Mouse (Mus musculus) ovary, postnatal 10 days (tissue): ENCODE results near the gene Mynn.
"Not testable (repeated sequence)": the region's sequence is repeated elsewhere in the genome, so short reads cannot be mapped to it uniquely, and the experiment has no call there.

ENCODE experiments used
- DNase-seq: peaks from one replicate; pipeline ENCODE4 v3.0.0; 2022; ENCODE audit warnings: low spot score

Mynn gene

DNA sequence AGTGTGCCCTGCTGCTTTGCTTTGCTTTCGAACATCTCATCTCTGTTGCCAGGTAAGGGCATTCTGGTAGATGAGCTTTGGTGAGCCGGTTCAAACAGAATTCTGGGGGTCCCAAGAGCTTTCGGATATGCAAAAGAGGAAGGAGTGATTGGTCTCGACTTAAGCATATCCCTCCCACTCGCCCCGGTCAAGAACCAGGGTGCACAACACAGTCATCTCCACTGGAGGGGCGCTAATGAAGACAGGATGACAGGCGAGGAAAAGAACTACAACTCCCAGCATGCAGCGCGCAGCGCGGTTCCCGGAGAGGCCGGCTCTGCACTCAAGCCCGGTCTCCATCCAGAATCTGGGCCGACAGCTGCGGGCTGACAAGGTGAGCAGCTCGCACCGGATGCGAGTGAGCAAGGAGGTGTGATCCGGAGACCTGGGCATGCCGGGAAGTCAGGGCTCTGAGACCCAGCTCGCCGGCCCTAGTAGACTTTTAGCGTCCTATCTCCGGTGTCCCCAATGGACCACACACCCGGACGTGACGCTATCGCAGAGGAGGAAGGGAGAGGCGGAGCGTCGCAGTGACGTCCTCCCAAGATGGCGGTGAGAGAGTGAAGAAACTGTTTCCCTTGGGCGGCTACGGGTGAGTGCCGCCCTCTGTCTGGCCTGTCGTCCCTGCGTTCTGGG lies at the start of gene Mynn:
TSS of gene Mynn (plus strand) at position 1 of the 675 bp plus-strand sequence.
- DNase-seq: peak; percentile 90

DNA sequence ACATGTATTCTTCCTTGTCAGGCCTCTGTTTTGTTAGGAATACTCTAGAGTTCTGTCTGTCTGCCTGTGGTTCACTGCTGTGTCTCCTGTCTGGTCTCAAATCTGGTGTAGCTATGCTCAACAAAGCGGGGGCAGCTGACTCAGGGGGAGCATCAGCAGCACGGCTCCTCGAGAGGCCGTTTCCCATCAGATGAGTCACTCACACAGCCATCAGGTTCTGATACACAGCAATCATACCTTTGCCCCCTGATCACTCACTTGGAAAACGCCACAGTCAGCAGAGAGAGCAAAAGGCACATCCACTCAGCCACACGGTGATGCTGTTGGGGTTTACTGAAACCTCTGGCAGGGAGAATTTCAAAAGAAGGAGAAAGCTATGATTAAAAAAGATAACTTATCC lies 48.1 kb upstream of the Mynn start:
- DNase-seq: no peak

DNA sequence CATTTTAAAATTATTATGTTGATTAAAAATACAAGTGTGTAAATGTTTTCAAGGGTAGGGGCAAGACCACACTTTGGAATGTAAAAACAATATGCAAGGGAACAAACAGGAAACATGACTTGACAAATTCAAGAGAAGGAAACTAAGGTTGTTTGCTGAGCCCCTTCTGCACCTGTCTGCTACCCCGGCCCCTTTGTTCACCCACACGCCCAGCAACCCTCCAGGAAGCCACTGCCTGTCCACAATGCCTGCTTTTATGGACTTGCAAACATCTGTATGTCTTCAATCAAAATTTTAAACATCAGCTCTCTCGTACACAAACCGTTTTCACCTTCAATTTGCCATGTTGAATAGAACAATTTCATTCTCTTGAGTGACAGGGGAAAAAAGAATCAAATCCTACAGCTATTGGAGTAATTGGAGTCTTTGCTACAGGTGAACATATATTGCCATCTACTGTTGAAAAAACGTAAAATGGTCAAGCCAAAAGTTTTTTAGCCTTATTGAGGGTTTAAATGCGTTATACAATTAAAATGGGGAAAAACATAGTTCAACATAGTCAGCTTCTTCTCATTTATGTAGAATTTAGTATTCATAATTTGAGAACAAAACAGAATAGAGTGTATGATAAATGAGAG lies 41.1 kb upstream of the Mynn start:
- no peak for DNase-seq

DNA sequence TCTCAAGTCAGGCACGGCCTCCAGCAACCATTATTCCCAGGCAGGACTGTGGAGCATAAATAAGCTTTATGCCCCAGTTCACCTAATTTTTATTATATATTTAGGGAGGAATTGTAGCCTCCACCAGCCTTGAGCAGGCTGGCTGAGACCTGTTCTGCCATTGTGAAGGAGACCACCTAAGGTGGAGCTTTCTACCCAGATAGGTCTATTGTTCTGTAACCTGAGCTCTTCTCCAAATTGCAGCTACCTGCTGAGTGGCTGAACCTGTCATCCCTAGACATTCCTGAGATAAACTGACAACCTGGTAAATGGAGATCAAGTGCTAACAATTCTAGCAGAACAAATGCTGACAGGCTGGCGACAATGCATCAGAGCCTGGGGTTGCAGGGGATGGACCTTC lies 35.5 kb upstream of the Mynn start:
- DNase-seq: not testable (repeated sequence)

DNA sequence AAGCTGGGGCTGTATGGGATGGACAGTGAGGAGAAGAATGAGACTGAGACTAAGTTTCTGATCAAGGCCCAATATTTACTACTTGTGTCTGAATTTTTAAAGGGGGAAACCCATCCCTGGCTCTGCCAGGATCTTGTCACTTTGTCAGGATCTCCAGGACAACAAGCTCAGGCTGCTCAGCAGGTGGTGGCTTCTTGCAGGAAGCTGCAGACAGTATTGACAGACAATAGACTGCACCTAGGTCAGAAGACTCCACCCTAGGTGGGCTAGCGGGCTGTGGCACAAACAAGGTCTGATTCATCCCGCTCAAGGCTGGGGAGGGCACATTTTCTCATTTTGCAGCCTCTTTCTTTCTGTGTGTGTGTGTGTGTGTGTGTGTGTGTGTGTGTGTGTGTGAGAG lies 28.3 kb upstream of the Mynn start:
- no peak for DNase-seq

DNA sequence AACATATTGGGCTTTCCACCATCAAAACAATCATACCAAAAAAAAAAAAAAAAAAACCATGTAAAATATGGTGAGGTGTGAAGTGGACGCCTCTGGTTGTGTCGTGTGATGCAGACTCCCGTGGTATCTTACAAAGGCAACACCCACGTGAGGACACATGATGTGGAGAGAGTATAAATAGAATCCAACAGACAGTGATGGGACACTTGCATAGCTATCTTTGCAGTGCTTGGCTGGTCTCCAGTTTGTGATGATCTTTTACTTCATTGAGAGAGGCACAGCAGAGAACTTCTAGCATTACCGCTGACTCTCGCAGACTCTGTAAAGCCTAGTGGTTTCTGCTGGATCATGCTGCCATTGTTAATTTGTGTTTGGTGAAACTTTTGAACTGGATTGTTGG lies 13.0 kb upstream of the Mynn start:
- DNase-seq: no peak

DNA sequence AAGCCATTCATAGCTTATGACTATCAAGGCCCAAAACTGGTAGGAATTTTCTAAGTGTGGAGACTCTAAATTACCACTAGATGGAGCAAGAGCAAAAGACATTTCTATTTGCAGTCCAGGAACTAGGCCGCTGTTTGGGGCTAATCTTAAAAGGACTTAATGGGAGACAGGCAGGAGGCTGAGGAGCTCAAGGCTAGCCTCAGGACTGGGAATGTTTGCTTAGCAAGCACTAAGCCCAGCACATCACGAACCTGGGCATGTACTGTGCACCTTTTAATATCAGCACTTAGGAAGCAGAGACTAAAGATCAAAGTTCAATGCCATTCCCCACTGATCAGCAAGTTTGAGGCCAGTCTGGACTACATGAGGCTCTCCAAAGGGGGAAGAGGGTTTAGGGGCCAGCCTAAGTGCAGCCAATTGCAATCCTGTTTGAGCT lies 9.4 kb upstream of the Mynn start:
- DNase-seq: no peak

DNA sequence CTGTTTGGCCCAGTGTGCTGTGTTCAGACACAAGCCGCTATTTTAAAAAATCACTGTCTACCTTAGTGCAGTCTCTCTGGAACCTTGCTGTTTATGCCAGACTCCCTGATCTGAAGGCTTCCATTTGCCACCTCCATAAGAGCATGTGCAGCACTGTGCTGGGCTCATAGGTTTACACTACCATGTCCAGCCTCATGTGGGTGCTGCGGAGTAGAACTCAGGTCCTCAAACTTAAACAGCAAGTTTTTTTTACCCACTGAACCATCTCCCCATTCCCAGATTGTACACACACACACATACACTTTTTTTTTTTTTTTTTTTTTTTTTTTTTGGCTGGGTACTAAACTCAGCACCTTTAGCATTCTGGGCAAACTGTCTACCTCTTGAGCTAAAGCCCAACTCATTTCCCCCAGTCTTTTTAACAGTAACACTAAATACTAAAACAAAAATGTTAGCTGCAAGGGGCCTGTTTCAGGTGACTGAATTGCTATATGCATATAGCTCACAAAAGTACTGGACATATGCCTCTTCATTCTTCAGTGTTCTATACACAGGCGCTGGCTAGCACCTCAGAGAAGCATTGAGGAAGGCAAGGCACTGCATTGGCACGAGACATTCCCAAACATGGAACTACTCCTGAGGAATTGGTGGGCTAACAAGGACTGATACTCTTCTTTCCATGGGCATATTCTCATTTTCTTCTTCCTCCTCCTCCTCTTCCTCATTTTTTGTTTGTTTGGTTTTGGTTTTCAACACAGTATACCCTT lies 8.0 kb upstream of the Mynn start:
- DNase-seq: no peak

DNA sequence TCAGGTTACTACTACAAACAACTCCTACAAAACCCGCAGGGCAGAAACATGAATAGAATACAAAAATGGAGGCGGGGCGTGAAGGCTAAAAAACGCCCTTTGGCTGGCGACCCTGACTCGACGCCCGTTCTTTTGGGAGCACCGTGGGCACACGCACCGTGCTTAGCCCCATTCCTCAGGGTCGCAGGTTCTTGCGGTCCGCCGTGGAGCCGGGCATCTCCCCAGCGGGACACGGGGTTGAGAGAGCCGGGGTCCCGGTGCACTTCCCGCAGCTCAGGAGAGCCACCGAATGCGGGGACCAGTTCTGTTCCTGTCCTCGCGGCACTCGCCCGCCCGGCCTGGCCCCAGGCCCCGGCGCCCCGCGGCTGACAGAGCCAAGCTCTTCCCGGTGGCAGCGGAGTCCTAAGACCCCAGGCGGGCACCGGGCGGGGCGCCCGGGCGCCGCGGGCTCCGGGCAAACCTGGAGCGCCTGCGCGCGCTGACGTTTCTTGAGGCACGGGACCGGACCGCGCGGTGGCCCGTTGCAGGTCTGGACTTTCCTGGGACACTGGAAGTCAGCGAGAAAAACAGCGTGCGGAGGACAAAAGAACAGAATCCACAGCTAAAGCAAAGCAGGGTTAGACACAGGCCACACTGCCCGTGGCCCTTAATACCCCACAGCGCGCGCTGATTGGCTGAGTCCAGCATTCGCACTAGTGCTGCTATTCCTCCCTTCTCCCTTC lies 6.6 kb upstream of the Mynn start:
- no peak for DNase-seq

DNA sequence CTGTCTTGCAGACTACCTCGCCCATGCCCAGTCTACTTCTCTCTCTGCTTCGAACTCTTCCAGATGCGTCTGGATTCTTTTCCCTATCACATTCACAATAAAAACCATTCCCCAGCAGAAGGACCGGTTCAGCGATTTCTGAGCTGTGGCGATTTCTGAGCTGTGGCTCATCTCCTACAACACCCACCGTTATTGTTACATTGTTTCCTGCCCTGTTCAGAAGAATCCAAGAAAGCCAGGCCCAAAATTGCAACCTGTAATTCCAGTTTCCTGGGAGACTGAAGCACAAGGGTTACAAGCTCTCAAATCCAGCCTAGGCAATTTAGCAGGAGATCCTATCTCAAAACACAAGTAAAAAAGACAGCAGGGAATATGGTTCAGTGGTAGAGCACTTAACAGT lies 4.6 kb upstream of the Mynn start:
- no peak for DNase-seq

DNA sequence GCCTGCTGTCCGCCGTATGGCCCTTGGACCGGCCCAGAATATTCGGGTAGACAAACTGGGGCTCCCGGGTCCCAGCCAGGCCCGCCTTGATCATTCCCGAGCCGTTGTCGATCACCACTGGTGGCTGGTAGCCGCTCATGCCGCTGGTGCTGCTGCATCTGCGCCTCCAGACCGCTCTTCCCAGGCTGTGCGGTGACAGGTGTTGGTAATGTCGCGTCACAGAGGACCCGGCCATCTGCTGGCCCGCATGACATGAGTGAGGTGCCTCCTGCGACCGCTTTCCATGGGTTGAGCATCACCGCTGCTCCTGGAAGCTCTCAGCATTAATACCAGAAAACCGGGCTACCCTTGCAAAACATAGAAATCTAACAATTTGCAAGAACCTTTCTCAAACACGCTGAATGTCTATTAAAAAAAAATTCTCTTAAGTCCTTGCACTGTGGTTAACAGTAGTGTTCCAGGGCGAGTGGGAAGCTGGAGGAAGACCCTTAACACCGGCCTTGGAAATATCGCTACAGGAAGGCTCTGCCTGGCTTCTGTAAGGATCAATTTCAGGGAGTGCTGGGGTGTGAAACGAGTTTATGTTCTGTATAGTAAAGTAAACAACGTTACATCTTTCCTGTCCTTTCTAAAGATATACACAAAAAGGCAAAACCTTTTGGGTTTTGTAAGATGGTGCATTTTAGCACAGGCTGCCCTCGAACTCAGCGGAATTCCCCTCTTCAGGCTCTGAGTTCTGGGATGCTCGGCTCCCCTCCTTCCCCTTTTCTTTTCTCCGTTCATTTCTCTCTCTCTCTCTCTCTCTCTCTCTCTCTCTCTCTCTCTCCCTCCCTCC lies 1.9 kb upstream of the Mynn start, which contains the start of gene Actrt3:
TSS of gene Actrt3 (minus strand) at position 229 of the 835 bp plus-strand sequence.
- no peak for DNase-seq

DNA sequence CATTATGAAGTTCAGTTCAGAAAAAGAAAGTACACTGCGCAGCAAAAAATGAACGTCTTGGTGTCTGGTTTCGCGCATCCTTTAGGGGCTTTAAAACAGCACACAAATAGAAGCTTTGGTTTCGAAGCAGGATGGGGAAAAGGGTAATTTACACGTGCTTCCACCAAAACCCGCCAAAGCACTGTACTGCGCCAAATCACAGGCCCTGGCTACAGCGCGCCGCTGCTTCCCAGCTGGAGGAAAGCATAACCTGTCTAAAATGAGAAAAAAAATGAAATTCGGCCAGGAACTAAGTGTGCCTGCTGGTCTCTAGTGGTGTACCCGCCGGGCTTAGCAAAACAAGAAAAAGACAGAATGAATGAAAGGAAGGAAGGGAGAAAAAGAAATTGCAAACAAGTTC lies 1.1 kb upstream of the Mynn start:
- DNase-seq: no peak

DNA sequence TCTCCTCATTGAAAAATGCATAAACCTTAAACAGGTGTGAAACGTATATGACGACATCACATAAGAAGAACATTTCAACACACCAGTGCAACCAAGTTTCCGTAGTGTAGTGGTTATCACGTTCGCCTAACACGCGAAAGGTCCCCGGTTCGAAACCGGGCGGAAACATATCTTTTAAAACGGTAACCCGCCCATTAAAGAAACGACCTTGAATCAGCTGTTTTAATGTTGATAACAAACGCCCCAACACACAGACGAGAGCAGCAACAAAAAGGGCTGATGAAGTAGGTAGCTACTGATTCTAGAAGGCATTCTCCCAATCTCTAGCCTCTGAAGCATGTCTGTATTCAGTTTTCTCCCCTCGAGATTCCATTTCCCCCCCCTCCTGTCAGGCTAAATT lies 690 bp upstream of the Mynn start:
- DNase-seq: peak; percentile 59

DNA sequence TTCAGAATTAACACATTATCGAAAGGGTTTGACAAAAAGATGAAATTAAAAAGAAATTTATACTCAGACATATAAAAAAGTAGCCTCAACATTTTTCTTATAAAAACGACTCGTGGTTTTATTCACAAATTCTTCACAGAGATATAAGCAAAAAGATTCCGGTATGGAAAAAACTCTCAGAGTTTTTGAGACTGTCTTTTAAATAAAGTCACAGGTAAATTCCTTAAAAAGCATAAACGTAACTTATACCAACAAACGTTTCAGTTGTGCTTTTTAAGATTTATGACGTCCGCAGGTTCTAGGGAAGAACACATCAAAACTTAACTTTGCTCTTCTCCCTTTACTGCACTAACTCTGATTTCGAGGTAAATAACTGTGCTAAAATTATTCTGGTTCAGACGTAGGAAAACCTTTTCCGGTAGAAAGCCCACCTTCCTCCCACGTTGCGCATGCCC lies 228 bp upstream of the Mynn start:
- no peak for DNase-seq

DNA sequence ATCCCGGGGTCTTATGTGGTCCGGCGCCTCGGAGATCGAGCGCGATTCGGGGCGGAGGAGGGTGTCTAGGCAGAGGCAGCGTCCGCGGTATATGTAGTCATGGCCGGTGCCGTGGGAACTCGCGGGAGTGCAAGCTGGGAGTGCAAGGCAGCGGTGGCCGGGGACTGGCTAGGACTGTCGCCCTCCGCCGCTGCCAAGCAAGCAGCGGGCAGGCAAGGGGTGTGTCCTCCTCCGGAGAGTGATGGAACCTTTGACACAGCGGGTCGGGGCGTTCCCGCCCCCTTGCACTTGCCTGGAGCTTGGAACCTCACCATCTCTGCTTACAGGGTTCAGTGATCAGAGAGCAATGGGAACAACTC lies 854 bp downstream of the Mynn start:
- DNase-seq: no peak

DNA sequence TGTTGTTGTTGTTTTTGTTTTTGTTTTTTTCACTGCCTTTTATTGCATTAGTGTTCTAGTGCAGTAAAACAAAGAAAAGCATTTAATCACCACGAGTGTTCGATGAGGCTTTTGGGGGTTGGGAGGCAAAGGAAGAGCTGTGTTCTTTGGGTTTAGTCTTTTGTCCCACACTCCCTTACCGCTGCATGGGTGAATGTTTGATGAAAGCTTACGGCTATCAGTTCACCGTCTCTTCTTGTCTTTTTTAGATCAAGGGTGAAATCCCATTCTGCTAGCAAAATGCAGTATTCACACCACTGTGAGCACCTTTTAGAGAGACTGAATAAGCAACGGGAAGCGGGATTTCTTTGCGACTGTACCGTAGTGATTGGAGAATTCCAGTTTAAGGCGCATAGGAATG lies 1.4 kb downstream of the Mynn start:
- DNase-seq: no peak

DNA sequence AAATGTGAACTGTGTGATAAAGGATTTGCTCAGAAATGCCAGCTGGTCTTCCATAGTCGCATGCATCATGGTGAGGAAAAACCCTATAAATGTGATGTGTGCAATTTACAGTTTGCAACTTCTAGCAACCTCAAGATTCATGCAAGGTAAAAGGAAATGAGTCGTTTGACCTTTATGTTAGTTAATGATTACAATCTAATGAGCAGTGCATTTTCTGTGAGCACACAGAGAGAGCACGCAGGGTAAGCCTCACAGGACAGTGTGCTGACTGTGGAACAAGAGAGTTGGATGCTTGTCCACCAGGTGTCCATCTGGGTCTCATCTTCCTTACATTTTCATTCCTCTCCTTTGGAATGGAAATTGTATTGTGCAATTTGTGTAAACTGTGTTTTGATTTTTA lies 7.1 kb downstream of the Mynn start:
- no peak for DNase-seq

DNA sequence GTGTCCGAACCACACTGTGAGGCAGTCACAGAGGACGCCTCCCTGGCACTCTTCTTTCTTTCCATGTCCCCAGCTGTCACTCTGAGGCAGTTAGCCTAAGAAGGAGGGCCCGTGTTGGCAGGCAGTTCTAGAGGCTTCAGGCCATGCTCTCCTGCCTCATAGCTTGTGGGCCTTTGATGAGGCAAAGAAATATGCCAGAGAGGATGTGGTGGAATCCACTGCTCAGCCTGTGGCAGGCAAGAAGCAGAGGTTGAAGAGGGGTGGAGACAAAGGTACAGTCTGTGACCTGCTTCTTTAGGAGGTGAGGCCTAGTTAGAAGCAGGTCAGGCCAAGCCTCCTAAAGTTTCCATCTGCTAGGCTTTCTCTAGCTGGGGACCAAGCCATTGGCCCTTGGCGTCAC lies 9.1 kb downstream of the Mynn start:
- DNase-seq: no peak

DNA sequence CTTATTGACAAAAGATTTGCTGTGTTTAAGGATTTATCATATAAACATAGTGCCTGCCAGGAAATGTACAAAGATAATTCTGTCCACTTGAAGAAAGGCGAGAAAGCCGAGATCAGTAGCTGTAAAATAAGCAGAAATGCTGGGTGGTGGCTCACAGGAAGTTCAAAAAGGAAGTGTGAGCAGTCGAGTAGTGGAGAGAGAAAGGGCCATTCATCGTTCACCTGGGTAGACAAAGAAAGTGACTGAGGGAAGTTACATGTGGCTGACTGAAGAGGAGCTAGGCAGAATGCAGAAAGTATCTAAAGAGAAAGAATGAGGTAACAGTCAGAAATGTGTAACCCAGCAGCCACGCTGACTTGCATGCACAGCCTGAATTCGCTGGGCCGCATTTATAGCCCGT lies 18.3 kb downstream of the Mynn start:
- DNase-seq: no peak

DNA sequence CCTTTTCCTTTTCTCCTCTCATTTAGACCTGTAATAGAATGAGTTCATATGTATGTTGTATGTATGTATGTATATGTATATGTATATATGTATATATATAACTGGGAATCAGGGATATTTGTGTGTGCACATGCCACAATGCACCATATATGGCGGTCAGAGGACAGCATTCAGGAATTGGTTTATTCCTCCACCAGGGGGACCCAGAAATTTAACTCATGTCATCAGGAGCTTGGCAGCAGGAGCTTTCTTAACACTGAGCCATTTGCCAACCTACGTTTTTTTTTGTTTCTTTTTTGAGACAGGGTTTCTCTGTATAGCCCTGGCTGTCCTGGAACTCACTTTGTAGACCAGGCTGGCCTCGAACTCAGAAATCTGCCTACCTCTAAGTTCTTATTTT lies 31.8 kb downstream of the Mynn start:
- no peak for DNase-seq

DNA sequence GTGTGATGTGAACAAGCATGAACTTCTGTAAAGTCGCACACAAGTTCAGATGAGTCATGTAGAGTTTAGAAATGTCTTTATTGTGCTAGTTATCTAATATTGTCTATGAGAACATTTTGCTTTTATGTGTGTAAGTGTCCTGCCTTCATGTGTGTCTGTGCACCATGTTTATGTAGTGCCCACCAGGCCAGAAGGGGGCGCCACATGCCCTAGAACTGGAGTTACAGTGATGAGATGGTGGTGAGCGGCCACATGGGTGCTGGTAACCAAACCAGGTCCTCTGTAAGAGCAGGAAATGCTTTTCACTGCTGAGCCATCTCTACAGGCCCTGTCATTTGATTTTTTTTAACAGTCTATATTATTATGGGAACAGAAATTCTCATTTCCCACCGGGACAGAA lies 33.8 kb downstream of the Mynn start:
- DNase-seq: no peak

DNA sequence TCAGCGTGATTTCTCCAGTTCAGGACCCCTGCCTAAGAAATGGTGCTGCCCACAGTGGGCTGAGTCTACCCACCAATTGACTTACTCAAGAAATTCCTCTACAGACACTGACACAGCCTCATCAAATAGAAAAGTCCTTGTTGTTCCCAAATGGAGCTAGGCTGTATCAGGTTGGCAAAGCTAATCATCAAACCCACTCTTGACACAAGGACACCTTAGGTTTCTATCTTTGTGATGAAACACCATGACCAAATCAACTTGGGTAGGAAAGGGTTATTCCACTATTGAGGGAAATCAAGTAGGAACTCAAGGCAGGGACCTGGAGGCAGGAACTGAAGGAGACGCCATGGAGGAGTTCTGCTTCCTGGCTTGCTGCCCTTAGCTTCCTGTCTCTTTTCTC lies 42.3 kb downstream of the Mynn start, which contains the start of gene Lrriq4:
TSS of gene Lrriq4 (plus strand) at position 301 of the 400 bp plus-strand sequence.
- no peak for DNase-seq
